Mouse (Mus musculus): ENCODE measurements around the gene Smg6.
"Not testable (repeated sequence)": the region's sequence is repeated elsewhere in the genome, so short reads cannot be mapped to it uniquely, and the experiment has no call there.

Smg6 gene

GRCm38 (mm10) chr11:74996482-74996881, 70.9 kb downstream of the Smg6 start:
- no peak for DNase-seq (ENCODE audit: low spot score)

DNA sequence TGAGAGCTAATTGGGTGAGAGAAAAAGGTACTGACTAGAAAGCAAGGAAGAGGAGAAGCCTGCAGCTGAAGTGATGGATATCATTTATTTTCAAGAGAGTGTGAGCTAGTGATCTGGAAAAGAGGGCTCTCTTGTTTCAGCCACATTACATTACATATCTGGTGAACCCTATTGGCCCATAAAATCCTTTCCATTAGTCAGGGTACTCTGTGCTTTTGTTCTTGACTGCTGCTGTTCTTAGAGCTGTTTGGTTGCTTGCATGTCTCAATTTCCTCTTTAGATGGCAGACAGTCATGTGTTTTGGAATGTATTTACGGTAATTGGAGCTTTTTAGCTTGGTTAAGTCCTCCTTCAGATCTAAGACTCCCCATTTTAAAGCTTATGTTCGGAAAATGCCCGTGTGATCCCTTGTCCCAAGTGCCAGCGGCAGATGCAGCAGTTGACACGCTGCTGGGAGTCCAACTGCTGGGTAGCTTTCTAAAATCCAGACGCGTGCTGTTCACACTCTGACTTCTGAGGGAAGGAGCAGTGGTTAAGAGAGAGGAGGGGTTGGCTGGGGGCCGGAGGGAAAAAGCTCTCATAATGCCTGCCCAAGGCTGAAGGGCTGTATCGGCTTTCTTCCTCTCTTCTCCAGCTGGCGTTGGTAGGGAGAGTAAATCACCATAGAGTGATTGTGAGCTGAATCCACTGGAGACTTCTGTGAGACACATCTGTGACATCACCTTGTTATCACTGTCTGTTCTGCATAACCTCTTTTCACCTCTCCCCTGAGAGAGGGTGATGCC, 75.4 kb downstream of the Smg6 start:
- no peak for DNase-seq (ENCODE audit: low spot score)

GRCm38 (mm10) chr11:75008270-75008669, 82.6 kb downstream of the Smg6 start:
- no peak for DNase-seq (ENCODE audit: low spot score)

DNA sequence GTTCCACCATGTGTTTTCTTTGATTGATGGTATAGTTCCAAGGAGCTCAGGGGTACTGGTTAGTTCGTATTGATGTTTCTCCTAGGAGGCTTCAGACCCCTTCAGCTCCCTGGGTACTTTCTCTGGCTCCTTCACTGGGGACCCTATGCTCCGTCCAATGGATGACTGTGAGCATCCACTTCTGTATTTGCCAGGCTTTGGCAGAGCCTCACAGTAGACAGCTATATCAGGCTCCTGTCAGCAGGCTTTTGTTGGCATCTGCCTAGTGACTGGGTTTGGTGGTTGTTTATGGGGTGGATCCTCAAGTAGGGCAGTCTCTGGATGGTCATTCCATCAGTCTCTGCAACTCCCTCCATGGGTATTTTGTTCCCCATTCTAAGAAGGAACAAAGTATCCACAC, 83.9 kb downstream of the Smg6 start:
- DNase-seq (ENCODE audit: low spot score): not testable (repeated sequence)

- DNase-seq (ENCODE audit: low spot score): peak; percentile 45
These were observed 87.5 kb downstream of the Smg6 start for GRCm38 (mm10) chr11:75012997-75013694.

GRCm38 (mm10) chr11:75013764-75014695, 88.4 kb downstream of the Smg6 start:
- DNase-seq (ENCODE audit: low spot score): peak; percentile 42

- DNase-seq (ENCODE audit: low spot score): peak; percentile 21
These were observed 89.2 kb downstream of the Smg6 start for GRCm38 (mm10) chr11:75014816-75015215.

DNA sequence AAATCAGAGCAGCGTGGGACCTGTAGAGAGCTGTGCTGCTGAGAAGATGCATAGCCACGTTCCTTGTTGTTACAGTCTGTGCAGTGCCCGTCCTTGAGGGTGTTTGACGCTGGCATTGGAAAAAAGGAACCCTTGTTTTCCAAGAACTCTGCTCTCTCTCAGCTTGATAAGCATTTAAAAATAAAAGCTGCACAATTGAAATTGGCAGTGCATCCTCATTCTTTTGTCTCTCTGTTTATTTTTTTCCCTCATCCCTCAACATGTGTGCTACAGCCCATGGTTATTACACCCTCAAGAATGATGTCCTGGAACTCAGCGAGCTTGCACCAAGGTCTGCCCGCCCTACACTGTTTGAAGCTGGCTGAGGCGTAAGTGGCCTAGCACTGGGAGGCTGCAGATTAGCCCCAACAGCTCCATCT, 89.8 kb downstream of the Smg6 start:
- DNase-seq (ENCODE audit: low spot score): no peak

- no peak for DNase-seq (ENCODE audit: low spot score)
These were observed 90.8 kb downstream of the Smg6 start for GRCm38 (mm10) chr11:75016309-75016860.

DNA sequence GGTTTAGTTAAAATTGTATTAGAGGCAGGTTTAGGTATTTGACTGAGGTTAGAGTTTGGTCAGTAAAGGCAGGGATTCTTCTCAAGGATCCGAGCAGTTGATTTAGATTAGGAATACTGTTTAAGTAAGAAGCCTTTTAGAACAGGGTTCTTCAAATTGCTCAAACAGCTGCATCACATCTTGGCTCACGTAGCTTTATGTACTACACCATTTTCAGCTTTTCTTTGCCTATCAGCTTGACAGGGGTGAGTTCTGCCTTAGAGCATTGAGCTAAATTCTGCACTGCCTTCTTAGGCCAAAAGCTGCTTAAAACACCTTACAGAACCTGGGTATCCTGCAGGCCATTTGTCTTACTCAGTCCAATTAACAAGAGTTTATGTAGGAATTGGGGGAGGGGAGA, 92.2 kb downstream of the Smg6 start:
- no peak for DNase-seq (ENCODE audit: low spot score)

DNA sequence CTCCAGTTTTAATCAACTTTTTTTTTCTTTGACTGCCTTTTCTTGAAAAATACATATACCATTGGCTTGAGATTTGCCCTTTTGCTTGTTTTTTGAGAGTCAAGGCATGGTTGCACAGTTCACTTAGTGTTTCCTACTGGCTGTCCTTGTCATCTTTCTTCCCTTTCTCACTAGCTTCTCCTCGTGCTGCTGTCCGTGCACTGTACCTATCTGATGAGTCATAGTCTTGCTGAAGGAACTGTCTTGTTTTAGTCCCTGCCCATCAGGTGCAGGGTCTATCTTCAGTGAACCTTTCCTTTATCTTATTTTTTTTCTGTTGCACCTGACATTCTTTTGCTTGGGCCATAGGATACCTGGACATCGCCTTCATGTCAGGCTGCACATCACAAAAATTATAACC, 101.4 kb downstream of the Smg6 start:
- no peak for DNase-seq (ENCODE audit: low spot score)

- no peak for DNase-seq (ENCODE audit: low spot score)
These were observed 102.0 kb downstream of the Smg6 start for GRCm38 (mm10) chr11:75027616-75028015.

DNA sequence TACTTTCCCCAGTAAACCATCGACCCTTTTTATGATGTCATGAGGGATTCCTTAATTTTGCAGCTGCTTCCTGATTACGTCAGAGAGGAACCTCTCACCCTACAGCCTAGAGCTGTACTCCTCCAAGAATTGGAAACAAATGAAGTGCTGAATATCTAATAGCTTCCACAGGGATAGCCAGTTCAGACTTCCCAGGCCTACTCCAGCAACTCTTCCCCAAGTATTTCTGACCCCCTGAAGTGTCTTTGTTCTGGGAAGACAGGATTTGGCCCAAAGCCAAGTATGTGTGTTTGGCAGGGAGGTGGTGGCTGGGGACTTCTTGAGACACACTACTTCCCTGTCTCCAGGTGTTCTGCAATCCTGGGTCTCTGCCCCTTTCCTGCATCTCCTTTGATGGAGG, 105.6 kb downstream of the Smg6 start:
- DNase-seq (ENCODE audit: low spot score): no peak

- no peak for DNase-seq (ENCODE audit: low spot score)
These were observed 107.3 kb downstream of the Smg6 start for GRCm38 (mm10) chr11:75032946-75033345.

GRCm38 (mm10) chr11:75033581-75034067, 108.0 kb downstream of the Smg6 start:
- DNase-seq (ENCODE audit: low spot score): no peak

GRCm38 (mm10) chr11:75034104-75034503, 108.5 kb downstream of the Smg6 start:
- DNase-seq (ENCODE audit: low spot score): no peak

DNA sequence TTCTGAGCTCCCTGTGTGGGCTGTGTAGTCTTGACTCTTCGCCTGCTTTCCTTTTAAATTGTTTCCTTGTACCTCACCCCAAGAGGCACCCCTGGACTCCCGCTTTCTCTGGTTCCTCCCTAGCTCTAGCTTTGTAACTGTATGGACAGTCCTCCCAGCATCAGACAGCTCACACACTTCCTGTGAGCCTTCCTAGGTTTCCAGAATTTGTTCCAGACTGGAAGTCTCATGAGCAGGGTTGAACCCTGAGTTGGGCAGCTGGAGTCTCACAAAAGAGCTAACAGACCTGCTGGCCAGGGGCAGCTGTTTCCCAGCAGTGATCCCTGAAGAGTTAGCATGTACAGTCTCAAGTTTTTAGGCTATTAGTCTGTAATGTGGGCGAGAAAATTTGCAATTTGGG, 118.7 kb downstream of the Smg6 start:
- DNase-seq (ENCODE audit: low spot score): no peak

DNA sequence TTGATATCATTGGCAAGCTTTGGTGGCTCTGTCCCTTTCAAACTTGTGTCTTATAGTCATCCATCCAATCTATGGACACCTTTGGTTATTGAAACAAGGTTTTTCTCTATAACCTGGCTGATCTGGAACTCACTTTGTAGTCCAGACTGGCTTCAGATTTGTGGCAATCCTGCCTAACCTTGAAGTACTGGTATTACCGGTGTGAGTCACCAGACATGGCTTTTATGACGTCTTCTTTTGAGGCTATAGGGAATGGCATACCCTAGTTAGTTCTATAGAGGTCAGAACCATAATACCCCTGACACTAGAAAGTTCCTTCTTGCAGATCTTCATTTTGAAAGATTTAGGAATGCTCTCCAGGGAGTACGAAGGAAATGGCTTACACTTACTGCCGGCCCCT, 120.2 kb downstream of the Smg6 start:
- no peak for DNase-seq (ENCODE audit: low spot score)

GRCm38 (mm10) chr11:75046638-75047037, 121.0 kb downstream of the Smg6 start:
- no peak for DNase-seq (ENCODE audit: low spot score)

- no peak for DNase-seq (ENCODE audit: low spot score)
These were observed 121.4 kb downstream of the Smg6 start for GRCm38 (mm10) chr11:75047066-75047465.

GRCm38 (mm10) chr11:75047736-75048407, 122.2 kb downstream of the Smg6 start:
- no peak for DNase-seq (ENCODE audit: low spot score)
